Mouse (Mus musculus) thymus, adult 18-20 months (tissue): ENCODE measurements at regions not wholly inside any gene's neighbourhood (a gene's known extent, or its start where the extent isn't known, plus 50 kb on each side); places are given as distances from the start of the nearest gene placed in this dataset.
A peak's percentile ranks its signal among the peaks of the same experiment; 100 is the strongest.

Experiments
- DNase-seq, 2 experiments: peaks; one replicate each; pipeline ENCODE4 v3.0.0; 2022; ENCODE audit warnings: mixed read lengths in 2 of 2

- peak; percentile 1 to 3 for DNase-seq
These were observed 69.5 kb upstream of the C130026I21Rik start for GRCm38 (mm10) chr1:85339821-85340220.
